Mouse (Mus musculus) ES-E14 (cell line): ENCODE data around the gene Gbp2b. TPM values are rescaled to one million over a fixed set of nuclear protein-coding genes. Genes with fewer than 3 reads are reported as not detected.
"Not testable (repeated sequence)": the region's sequence is repeated elsewhere in the genome, so short reads cannot be mapped to it uniquely, and the experiment has no call there.

Experiments used
- DNase-seq: peaks from one replicate; pipeline ENCODE4 v3.0.0-alpha.2; 2013; ENCODE audit warnings: low read depth, low spot score
- H3K27ac ChIP-seq: 2 replicates; pipeline ENCODE4 v1.5.1; 2012; ENCODE audit warnings: low read depth, mild to moderate bottlenecking, low read length, moderate library complexity, mixed read lengths; ENCODE audit not compliant: poor library complexity, insufficient read depth, severe bottlenecking
- H3K36me3 ChIP-seq: 2 replicates; pipeline ENCODE4 v1.6.1; 2012; ENCODE audit warnings: mild to moderate bottlenecking, low read length, moderate library complexity, mixed read lengths; ENCODE audit not compliant: control insufficient read depth, poor library complexity, insufficient read depth, severe bottlenecking
- H3K4me1 ChIP-seq, 2 experiments: fragments of 150-350 bp in 1 of 2; sonication (generic) in 1 of 2; 2 replicates each; pipeline ENCODE4 v1.6.1; 2012; ENCODE audit warnings: low read length in 2 of 2, mild to moderate bottlenecking in 1 of 2, mixed read lengths in 1 of 2; ENCODE audit not compliant: control insufficient read depth in 2 of 2, insufficient read depth in 2 of 2, poor library complexity in 1 of 2
- H3K4me3 ChIP-seq, 2 experiments: fragments of 150-350 bp in 1 of 2; sonication (generic) in 1 of 2; 2 replicates each; pipeline ENCODE4 v1.5.1; 2012; ENCODE audit warnings: low read length in 2 of 2, low read depth in 1 of 2, mild to moderate bottlenecking in 1 of 2, mixed read lengths in 1 of 2; ENCODE audit not compliant: insufficient read depth in 1 of 2, poor library complexity in 1 of 2, severe bottlenecking in 1 of 2
- H3K9ac ChIP-seq: 2 replicates; pipeline ENCODE4 v1.6.1; 2012; ENCODE audit warnings: low read depth, mild to moderate bottlenecking, low read length, mixed read lengths; ENCODE audit not compliant: poor library complexity, insufficient read depth, severe bottlenecking
- H3K9me3 ChIP-seq: fragments of 150-350 bp; sonication (generic); 2 replicates; pipeline ENCODE4 v1.6.1; 2012; ENCODE audit warnings: low read depth, mild to moderate bottlenecking, low read length; ENCODE audit not compliant: control insufficient read depth, insufficient read depth
- CHD2 ChIP-seq: IDR thresholded peaks from 2 replicates; pipeline ENCODE4 v1.6.1; 2014; ENCODE audit warnings: mild to moderate bottlenecking, low read depth, low read length, inconsistent platforms
- HCFC1 ChIP-seq: IDR thresholded peaks from 2 replicates; pipeline ENCODE4 v1.6.1; 2012; ENCODE audit warnings: low read length, inconsistent platforms, borderline replicate concordance; ENCODE audit not compliant: insufficient read depth
- MAFK ChIP-seq: IDR thresholded peaks from 2 replicates; pipeline ENCODE4 v1.6.1; 2014; ENCODE audit warnings: mild to moderate bottlenecking, low read depth, low read length, inconsistent platforms; ENCODE audit not compliant: insufficient read depth
- ZC3H11A ChIP-seq: IDR thresholded peaks from 2 replicates; pipeline ENCODE4 v1.6.1; 2012; ENCODE audit warnings: low read depth, mild to moderate bottlenecking, inconsistent platforms, low read length, borderline replicate concordance
- ZNF384 ChIP-seq: IDR thresholded peaks from 2 replicates; pipeline ENCODE4 v1.6.1; 2012; ENCODE audit warnings: low read depth, low read length, inconsistent platforms
- in situ Hi-C, 2 experiments: fragments of 600-800 bp; cut with MboI; formaldehyde crosslinking; loops; one replicate each; pipeline ENCODE4 v1.15.1; 2025; ENCODE audit warnings: low sequenced_read_pairs in 2 of 2, inconsistent platforms in 1 of 2; ENCODE audit not compliant: unreplicated experiment in 2 of 2
- total RNA-seq: library from RNA; depleted of rRNA; stranded (reverse); fragments of 300-350 nt; gene quantifications from 2 replicates; pipeline ENCODE4 v1.2.3, GENCODE M21; 2012; rRNA removed

Gbp2b gene
- total RNA-seq, 1 experiment, result 5.6 TPM

GRCm38 (mm10) chr3:142640201-142640600, 45.6 kb downstream of the Gbp2b start:
- TF ChIP-seq ZNF384 (no peak), ZC3H11A (0 out of 2 replicates have a peak, but pooled peaks have one; percentile 19)
- H3K36me3 ChIP-seq, result no peaks in the 10 kb centered on the region
- no peaks in the 10 kb centered on the region for H3K9me3 ChIP-seq
- H3K9ac ChIP-seq, result no peak overlapping the region
- no peaks in the 10 kb centered on the region for H3K4me1 ChIP-seq
- no peak overlapping the region for H3K27ac ChIP-seq
- in situ Hi-C loops, result loop anchor here in 1 of 2 experiments (10.0 kb wide), 1 partner anchor 65 kb away; the partner anchor contains the start of gene Kyat3
- peak; percentile 86 for DNase-seq
- 0 out of 4 replicates have a peak overlapping the region, but pooled peaks of 1 of the 2 experiments have one; percentile 3 for H3K4me3 ChIP-seq

- DNase-seq, result peak; percentile 40
- not testable (repeated sequence) for H3K27ac ChIP-seq, H3K4me3 ChIP-seq, H3K9ac ChIP-seq, H3K4me1 ChIP-seq, H3K36me3 ChIP-seq, H3K9me3 ChIP-seq
- in situ Hi-C loops, result loop anchor here in 1 of 2 experiments (10.0 kb wide), 1 partner anchor 59 kb away; the partner anchor contains the start of gene Kyat3
Measured at GRCm38 (mm10) chr3:142645949-142646348, 51.3 kb downstream of the Gbp2b start.

GRCm38 (mm10) chr3:142647836-142648235, 53.2 kb downstream of the Gbp2b start:
- H3K9me3 ChIP-seq, DNase-seq, H3K9ac ChIP-seq, H3K4me3 ChIP-seq, H3K27ac ChIP-seq, H3K36me3 ChIP-seq, H3K4me1 ChIP-seq: not testable (repeated sequence)
- in situ Hi-C loops, result loop anchor here in 1 of 2 experiments (10.0 kb wide), 1 partner anchor 57 kb away; the partner anchor contains the start of gene Kyat3

- H3K4me3 ChIP-seq, result no peak overlapping the region
- TF ChIP-seq ZNF384 (no peak), CHD2 (peak; percentile 47; the same call in 1 of the 2 replicates), ZC3H11A (no peak), MAFK (0 out of 2 replicates have a peak, but pooled peaks have one; percentile 29), HCFC1 (no peak)
- no peak overlapping the region for H3K27ac ChIP-seq
- no peaks in the 10 kb centered on the region for H3K9me3 ChIP-seq
- H3K4me1 ChIP-seq, result peaks cover 9 to 10% of the 10 kb centered on the region in 2 experiments; a peak in 2 of 4 replicates
- peak; percentile 79 for DNase-seq
- H3K36me3 ChIP-seq, result no peaks in the 10 kb centered on the region
- no peak overlapping the region for H3K9ac ChIP-seq
- in situ Hi-C loops, result no loop called here
Measured at GRCm38 (mm10) chr3:142650205-142650604, 55.6 kb downstream of the Gbp2b start.

GRCm38 (mm10) chr3:142664723-142665122, 70.1 kb downstream of the Gbp2b start:
- in situ Hi-C loops, result no loop called here
- Histone ChIP-seq H3K4me3 (no peak overlapping the region), H3K9ac (no peak overlapping the region), H3K27ac (no peak overlapping the region), H3K36me3 (no peaks in the 10 kb centered on the region), H3K9me3 (no peaks in the 10 kb centered on the region), H3K4me1 (no peaks in the 10 kb centered on the region)
- DNase-seq, result no peak
- TF ChIP-seq HCFC1 (no peak), ZNF384 (no peak), ZC3H11A (no peak), MAFK (no peak), CHD2 (no peak)

Other genes starting within 250 kb of the Gbp2b start
- 24.7 and 38.8 TPM in 2 replicates for gene Pdlim5, start 199.2 kb upstream of the Gbp2b start, total RNA-seq
- gene Gbp5, start 100.9 kb upstream of the Gbp2b start, total RNA-seq, result not detected in 2 replicates
- gene Gbp7, start 64.5 kb upstream of the Gbp2b start, total RNA-seq, result 0.79 and 0.94 TPM in 2 replicates
- gene Gbp3, start 34.8 kb upstream of the Gbp2b start, total RNA-seq, result 4.7 and 4.8 TPM in 2 replicates
- 9.7 and 12.6 TPM in 2 replicates for gene Gbp2, start 25.8 kb downstream of the Gbp2b start, total RNA-seq
- gene Kyat3, start 106.2 kb downstream of the Gbp2b start, total RNA-seq, result 8.2 and 11.7 TPM in 2 replicates
- 27.7 and 45.6 TPM in 2 replicates for gene Gtf2b, start 170.2 kb downstream of the Gbp2b start, total RNA-seq